Mouse (Mus musculus): ENCODE results near the gene Cybb.

- TF ChIP-seq CTCF (IDR thresholded peaks at IDR 0.05; ENCODE audit: low read depth, low read length) (no peak), GATA2 (IDR thresholded peaks at IDR 0.05; ENCODE audit: borderline replicate concordance, low read depth, low read length) (no peak)
Observed at GRCm38 (mm10) chrX:9487671-9488070, at the start of gene Cybb.

All from G1E (cell line).